Mouse (Mus musculus) lung, postnatal 0 days (tissue): Measurements from ENCODE around the gene Abca2.

Source experiments
- CTCF ChIP-seq: IDR thresholded peaks from 2 replicates; pipeline ENCODE4 v1.5.1; 2016; ENCODE audit warnings: antibody characterized with exemption, mild to moderate bottlenecking
- EP300 ChIP-seq: IDR thresholded peaks from 2 replicates; pipeline ENCODE4 v1.6.1; 2016; ENCODE audit warnings: antibody characterized with exemption, mild to moderate bottlenecking, control low read depth

DNA sequence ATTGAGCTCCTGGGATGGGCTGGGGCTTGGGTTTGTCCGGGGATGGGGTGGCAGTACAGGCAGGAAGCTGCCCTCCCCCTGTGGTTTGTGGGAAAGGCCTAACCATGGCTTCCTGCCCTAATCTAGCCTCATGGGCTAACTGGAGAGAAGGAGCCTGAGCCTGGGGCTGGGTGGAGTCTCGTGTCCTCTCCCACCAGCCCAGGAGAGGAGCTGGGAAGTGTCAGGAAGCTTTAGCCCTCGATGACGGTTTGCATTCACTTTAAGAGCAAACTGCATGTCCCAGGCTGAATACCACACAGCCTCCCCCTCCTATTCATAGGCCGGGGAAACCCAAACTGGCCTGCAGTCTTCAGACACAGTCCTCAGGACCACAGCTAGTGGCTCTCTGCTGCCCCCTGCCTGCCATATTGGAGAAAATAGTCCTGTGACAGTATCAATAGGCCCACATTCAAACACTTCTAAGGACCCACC lies 1.7 kb upstream of the Abca2 start:
- TF ChIP-seq CTCF: peak; percentile 91
- no peak for TF ChIP-seq EP300
